Mouse (Mus musculus) forebrain, embryonic 10.5 days (tissue): Measurements from ENCODE around the gene Dip2a. TPM values are rescaled to one million over a fixed set of nuclear protein-coding genes. Genes with fewer than 3 reads are reported as not detected.
A peak's percentile ranks its signal among the peaks of the same experiment; 100 is the strongest.

Experiments
- DNase-seq: peaks from one replicate; pipeline ENCODE4 v3.0.0-alpha.2; 2017; ENCODE audit warnings: low spot score; ENCODE audit errors: extremely low spot score
- H3K27ac ChIP-seq: fragments of 300-500 bp; sonication (generic); 2 replicates; pipeline ENCODE4 v1.5.1; 2016; ENCODE audit warnings: mild to moderate bottlenecking
- H3K27me3 ChIP-seq: fragments of 300-500 bp; sonication (generic); 2 replicates; pipeline ENCODE4 v1.6.1; 2016; ENCODE audit warnings: mild to moderate bottlenecking; ENCODE audit not compliant: poor library complexity, severe bottlenecking
- H3K36me3 ChIP-seq: fragments of 300-500 bp; sonication (generic); replicated peaks from 2 replicates; pipeline ENCODE4 v1.6.1; 2016; ENCODE audit warnings: mild to moderate bottlenecking, moderate library complexity
- H3K4me1 ChIP-seq: fragments of 300-500 bp; sonication (generic); 2 replicates; pipeline ENCODE4 v1.6.1; 2016
- H3K4me3 ChIP-seq: fragments of 300-500 bp; sonication (generic); 2 replicates; pipeline ENCODE4 v1.5.1; 2016; ENCODE audit warnings: mild to moderate bottlenecking, moderate library complexity
- H3K9me3 ChIP-seq: fragments of 300-500 bp; sonication (generic); 2 replicates; pipeline ENCODE4 v1.6.1; 2016; ENCODE audit warnings: mild to moderate bottlenecking, moderate library complexity
- WGBS: fragments of 180-500 bp; shearing (Covaris S2); methylation state at CpG from one replicate; pipeline ENCODE4 v1.1.7; 2016; 5-methylcytosine and 5-hydroxymethylcytosine counted together
- polyA plus RNA-seq: library from polyadenylated mRNA; unstranded; fragments of >200 nt; fragmentation: Nextera tagmentation; extraction: Ambion mirVana; gene quantifications from 2 replicates; pipeline ENCODE4 v1.2.1, GENCODE M21; 2016

Gene Dip2a
- polyA plus RNA-seq, 1 experiment from 2014 or later = 7.1 TPM

DNA sequence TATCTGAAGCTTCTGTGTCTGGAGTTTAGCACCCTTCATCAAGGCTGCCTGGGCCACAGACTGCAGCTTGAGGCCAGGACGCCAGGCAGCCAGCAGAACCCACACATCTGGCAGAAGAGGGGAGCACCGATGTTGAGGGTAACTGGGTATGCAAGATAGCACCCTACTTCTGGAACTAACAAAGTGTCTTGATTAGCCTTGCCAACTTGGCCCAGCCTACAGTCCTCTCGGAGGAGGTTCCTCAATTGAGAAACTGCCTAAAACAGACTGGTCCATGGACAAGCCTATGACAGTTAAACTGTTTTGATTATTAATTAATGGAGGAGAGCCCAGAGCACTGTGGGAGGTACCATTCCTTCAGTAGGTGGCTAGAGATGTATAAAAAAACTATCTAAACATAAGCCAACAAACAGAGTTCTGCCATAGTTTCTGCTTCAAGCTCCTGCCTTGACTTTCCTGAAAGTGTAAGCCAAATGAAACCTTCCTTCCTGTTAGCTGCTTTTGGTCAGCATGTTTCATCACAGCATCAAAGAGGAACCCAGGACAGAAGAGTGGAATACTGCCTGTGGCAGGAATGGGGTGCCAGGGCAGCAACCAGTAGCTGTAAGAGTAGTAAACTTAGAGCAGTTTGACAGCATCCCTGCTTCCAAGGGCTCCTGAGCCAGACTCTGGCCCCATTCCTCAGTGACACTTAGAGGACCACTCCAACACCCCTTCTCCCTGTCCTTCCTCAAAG is 55.0 kb downstream of the Dip2a start:
- 90% methylated on average over 3 of the region's 3 CpGs for WGBS
- H3K9me3 ChIP-seq = no peaks in the 10 kb centered on the region
- no peak overlapping the region for H3K27ac ChIP-seq
- H3K4me3 ChIP-seq = no peak overlapping the region
- no peaks in the 10 kb centered on the region for H3K27me3 ChIP-seq
- H3K4me1 ChIP-seq = no peaks in the 10 kb centered on the region
- no peak for DNase-seq
- peaks cover 81% of the 10 kb centered on the region for H3K36me3 ChIP-seq

DNA sequence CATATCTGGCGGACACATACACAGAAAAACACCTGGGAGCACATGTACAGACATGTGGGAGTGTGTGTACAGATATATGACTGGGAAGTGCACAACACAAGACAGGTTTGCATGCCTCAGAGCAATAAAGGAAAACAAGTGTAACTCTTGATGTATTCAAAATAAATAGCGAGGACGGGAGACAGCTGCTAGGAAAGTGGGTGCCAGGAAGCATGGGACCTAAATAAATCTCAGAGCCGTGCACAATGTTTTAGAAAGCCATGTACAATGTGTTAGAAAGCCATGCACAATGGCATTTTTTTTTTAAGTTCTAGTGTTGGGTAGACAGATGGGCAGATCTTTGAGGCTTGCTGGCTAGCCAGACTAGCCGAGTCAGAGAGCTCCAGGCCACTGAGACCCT is 56.0 kb downstream of the Dip2a start:
- no peaks in the 10 kb centered on the region for H3K4me1 ChIP-seq
- H3K36me3 ChIP-seq = peaks cover 81% of the 10 kb centered on the region
- no peak for DNase-seq
- no peaks in the 10 kb centered on the region for H3K9me3 ChIP-seq
- WGBS = 93% methylated on average over 5 of the region's 5 CpGs
- H3K4me3 ChIP-seq = no peak overlapping the region
- H3K27ac ChIP-seq = no peak overlapping the region
- no peaks in the 10 kb centered on the region for H3K27me3 ChIP-seq

DNA sequence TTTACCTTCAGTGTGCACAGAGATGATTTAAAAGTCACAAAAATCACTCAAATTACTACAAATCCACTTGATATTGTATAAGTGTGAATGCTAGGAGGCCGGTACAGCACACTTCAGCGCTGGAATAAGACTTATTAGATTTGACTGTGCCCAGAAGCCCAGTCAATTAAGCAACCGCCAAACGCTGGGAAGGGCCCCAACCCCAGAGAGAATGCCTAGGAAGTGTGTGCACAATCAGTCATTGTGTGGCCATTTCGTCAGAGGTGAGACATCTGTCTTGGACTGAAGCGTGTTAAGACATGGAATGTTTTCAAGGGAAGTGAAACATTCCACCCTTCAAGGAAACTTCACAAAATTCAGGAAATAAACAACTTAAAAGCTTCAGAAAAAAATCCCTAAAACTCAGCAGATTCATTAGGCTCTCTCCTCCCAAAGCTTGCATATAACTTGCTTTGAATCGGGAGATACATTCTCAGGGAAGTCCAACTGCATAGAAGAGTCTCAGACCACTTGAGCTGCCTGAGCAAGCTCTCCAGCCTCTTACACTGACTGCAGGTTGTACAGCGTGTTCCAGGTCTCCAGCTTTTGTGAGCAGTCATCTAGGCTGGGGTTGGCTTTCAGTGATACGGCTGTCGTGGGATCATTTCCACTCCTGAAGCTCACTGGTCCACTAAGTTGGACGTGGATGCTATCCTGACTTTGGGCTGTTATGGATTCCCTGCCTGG is 56.7 kb downstream of the Dip2a start:
- WGBS = 82% methylated on average over 11 of the region's 11 CpGs
- Histone ChIP-seq H3K4me3 (no peak overlapping the region), H3K4me1 (no peaks in the 10 kb centered on the region), H3K36me3 (peaks cover 80% of the 10 kb centered on the region), H3K27me3 (no peaks in the 10 kb centered on the region), H3K27ac (no peak overlapping the region), H3K9me3 (no peaks in the 10 kb centered on the region)
- DNase-seq = no peak

DNA sequence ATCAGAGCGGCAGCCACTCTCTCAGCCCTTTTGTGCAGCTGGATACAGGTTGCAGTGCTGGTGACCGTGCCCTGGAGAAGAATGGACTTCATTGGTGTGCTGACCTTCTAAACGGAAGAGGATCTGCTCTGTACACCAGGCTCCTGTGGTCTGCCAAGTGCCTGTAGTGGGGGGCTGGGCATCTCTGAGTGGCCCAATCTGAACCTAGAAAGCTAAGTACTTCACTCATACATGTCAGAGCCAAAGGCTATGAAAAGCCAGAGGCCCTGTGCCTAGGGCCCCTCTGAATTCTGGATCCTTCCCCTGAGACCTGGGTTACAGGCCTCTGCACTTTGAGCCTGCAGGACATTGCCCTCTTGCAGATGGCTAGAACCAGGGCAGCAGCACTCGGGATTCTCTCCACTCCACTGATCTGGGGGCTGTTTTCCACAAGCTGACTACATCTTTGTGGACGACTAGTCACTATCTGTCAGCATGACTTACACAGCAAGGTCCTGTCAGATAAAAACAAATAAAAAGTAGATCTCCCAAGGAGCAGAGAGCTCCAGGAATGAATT is 66.5 kb downstream of the Dip2a start:
- H3K4me3 ChIP-seq = no peak overlapping the region

DNA sequence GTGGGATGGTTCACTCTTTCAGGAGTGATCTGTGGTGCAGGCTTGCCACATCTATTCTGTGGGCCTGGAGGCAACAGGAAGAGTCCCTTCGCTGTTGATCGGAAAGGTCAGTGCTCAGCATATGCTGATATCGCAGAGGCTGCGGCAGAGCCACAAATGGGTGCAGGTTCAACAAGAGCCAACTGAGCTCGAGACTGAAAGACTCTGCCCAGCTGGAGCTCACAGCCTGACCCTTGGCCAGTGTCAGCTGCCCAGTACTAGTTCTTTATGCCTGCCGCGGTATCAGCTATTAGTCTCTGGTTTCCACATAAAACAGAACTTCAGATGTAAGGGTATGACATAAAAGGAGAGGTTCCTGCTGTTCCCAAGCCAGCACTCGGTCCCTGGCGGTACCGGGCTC is 69.8 kb downstream of the Dip2a start:
- no peak overlapping the region for H3K4me3 ChIP-seq
- H3K27ac ChIP-seq = no peak overlapping the region
- no peaks in the 10 kb centered on the region for H3K4me1 ChIP-seq
- DNase-seq = no peak
- WGBS = 84% methylated on average over 10 of the region's 10 CpGs
- H3K9me3 ChIP-seq = no peaks in the 10 kb centered on the region
- peaks cover 81% of the 10 kb centered on the region for H3K36me3 ChIP-seq
- H3K27me3 ChIP-seq = no peaks in the 10 kb centered on the region

More for the DNA sequence above, 66.5 kb downstream of the Dip2a start:
- Histone ChIP-seq H3K9me3 (no peaks in the 10 kb centered on the region), H3K27me3 (no peaks in the 10 kb centered on the region), H3K36me3 (peaks cover 77% of the 10 kb centered on the region), H3K27ac (no peak overlapping the region), H3K4me1 (no peaks in the 10 kb centered on the region)
- no peak for DNase-seq
- 78% methylated on average over 5 of the region's 5 CpGs for WGBS

DNA sequence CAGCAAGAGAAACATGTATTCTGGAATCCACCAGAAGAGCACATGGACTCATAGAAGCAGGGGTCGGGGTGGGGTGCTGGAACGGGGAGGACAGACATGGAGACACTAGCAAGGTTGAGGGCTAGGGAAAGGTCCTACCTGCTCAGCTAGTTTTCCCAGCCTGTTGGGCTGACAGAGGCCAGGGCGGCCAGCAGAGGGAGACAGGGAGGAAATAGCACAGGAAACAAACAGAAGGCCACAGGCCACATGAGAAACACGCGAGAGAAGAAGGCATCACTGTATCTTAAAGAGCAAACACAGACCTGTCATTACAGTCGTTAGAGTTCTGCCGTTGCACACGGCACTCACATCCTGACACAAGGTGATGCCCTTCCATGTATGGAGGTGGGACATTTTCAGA is 73.9 kb downstream of the Dip2a start:
- no peaks in the 10 kb centered on the region for H3K9me3 ChIP-seq
- H3K4me1 ChIP-seq = no peaks in the 10 kb centered on the region
- H3K36me3 ChIP-seq = peaks cover 84% of the 10 kb centered on the region
- DNase-seq = no peak
- no peak overlapping the region for H3K4me3 ChIP-seq
- no peak overlapping the region for H3K27ac ChIP-seq
- no peaks in the 10 kb centered on the region for H3K27me3 ChIP-seq
- WGBS = 59% methylated on average over 8 of the region's 8 CpGs

DNA sequence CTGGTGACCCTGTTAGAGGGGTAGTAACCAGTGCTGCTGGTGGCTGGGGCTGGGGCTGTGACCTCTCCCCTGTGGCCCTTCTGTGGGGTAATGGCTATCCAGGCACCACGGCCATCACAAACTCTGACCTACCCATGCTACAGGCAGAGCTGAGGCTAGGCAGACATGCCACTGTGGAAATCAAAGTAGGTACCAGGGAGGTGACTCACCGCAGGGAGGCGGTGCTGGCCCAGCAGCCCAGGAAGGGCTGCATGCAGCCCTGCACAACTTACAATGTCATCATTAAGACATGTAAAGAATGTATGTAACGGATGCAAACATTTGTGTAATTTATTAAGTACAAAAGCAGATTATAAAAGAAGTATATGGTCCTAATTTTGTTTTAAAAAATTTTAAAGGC is 82.7 kb downstream of the Dip2a start:
- peaks cover 22% of the 10 kb centered on the region for H3K4me1 ChIP-seq
- peaks cover 25% of the 10 kb centered on the region for H3K36me3 ChIP-seq
- H3K9me3 ChIP-seq = no peaks in the 10 kb centered on the region
- 0 out of 2 replicates have a peak overlapping the region, but pooled peaks have one; percentile 25 for H3K27ac ChIP-seq
- DNase-seq = no peak
- H3K4me3 ChIP-seq = no peak overlapping the region
- H3K27me3 ChIP-seq = no peaks in the 10 kb centered on the region
- WGBS = 72% methylated on average over 4 of the region's 4 CpGs

DNA sequence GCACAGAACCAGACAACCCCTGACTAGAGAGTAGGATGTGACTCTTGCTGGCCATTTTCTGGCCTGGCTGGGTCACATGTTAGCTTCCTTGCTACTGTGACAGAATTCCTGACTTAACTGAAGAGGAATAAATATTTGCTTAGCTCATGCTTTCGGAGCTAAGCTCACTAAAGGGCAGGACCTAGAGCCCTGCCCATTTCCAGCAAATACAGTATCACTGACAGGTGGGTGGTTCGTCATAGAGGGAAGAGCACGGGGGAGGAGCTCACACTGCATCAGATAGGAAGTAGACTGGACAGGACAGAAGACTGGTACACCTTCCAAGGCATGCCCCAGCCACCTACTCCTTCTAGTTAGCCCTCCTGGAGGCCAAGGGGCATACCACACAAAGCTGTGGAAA is 83.6 kb downstream of the Dip2a start:
- 82% methylated on average over 3 of the region's 3 CpGs for WGBS
- peaks cover 19% of the 10 kb centered on the region for H3K36me3 ChIP-seq
- no peaks in the 10 kb centered on the region for H3K27me3 ChIP-seq
- H3K4me1 ChIP-seq = peaks cover 22% of the 10 kb centered on the region
- H3K9me3 ChIP-seq = no peaks in the 10 kb centered on the region
- no peak for DNase-seq
- H3K27ac ChIP-seq = no peak overlapping the region
- no peak overlapping the region for H3K4me3 ChIP-seq

DNA sequence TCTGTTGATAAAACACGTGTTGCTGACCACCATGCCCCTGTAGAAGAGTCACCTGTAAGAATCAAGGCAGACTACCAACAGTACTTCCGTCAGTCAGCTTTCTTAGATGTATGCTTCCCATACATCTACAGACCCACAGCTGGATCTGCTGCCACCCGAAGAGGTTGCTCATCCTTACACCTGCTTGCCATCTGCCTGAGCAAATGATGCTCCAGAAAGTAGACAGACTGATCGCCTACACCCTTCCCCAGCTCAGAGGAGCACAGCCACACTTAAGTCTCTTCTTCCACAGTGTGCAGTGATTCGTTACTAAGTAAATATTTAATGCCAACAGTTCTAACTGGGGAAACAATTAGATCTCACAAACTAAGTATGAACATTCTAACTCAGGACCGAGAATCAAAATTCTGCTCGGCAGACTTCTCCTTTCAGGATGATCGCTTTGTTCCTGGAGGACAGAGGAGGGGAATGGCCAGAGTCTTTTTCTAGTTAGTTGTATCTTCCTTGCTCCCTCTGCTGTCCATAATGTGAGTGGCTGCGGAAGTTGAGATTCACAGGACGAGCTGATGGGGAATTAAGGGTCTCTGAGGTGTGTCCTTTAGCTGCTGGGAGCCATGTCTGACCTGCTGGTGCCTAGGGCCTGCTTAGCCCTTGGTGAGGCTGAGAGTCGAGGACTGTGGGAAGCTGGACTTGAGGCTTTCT is 84.6 kb downstream of the Dip2a start:
- Histone ChIP-seq H3K4me1 (peaks cover 22% of the 10 kb centered on the region), H3K36me3 (peaks cover 12% of the 10 kb centered on the region), H3K9me3 (no peaks in the 10 kb centered on the region), H3K27me3 (no peaks in the 10 kb centered on the region), H3K27ac (0 out of 2 replicates have a peak overlapping the region, but pooled peaks have one; percentile 5), H3K4me3 (no peak overlapping the region)
- DNase-seq = no peak
- WGBS = 60% methylated on average over 11 of the region's 11 CpGs

DNA sequence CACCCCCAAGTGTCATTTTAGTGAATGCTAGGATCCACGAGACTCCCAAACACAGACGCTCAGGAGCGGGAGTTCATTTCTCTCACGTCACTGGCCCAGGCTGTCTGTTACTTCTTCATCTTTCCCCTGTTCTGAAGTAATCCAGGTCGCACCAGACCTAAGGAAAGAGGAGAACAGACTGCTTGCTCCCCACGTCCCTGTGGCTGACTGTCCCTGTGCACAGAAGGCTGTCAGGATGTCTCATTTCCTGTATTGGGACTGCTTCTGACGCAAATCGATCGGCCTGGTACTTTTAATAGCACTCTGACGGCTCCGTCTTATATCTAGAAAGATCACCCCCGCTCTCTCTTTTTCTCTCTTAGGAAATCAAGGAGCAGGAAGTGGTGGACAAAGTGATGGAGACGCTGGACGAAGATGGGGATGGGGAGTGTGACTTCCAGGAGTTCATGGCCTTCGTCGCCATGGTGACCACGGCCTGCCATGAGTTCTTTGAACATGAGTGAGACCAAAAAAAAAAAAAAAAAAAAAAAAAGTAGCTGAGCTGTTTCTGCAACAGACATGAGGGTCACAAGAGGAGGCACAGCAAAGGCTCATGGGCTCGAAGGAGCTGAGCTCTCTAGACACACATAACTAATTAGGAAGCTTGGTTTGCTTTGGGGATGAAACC is 85.4 kb downstream of the Dip2a start:
- Histone ChIP-seq H3K4me3 (no peak overlapping the region), H3K27me3 (no peaks in the 10 kb centered on the region), H3K4me1 (peaks cover 22% of the 10 kb centered on the region), H3K9me3 (no peaks in the 10 kb centered on the region), H3K36me3 (peaks cover 4% of the 10 kb centered on the region), H3K27ac (no peak overlapping the region)
- DNase-seq = no peak
- 85% methylated on average over 18 of the region's 18 CpGs for WGBS

DNA sequence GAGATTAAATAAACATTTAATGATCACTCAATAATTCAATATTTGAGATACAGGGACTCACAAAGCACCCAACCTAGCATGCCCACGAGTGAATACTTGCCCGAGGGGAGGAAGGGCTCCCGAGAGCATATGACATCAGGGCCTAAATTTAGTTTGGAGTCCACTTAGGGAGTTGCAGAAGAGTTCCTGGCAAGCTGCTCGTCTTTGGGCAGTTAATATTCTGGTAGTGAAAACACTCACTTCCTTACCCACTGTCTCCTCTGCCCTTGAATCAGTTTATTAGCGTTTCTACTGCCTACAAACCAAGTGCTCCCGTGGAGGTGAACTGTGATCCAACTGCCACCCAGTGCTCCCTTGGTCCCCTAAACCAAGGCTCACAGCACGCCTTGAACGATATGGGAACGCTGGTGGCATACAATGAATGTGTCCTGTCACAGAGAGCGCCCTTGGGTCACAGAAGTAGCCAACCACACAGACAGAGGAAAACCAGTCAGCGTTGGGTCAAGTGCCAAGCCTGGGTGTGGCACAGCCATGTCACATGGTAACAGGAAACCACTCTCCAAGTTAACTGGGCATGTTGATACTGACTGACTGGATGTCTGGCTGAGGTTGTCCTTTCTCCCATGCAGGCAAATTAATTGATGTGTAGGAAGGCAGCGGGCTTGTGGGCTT is 87.2 kb downstream of the Dip2a start:
- DNase-seq = no peak
- 91% methylated on average over 12 of the region's 12 CpGs for WGBS
- H3K4me1 ChIP-seq = peaks cover 22% of the 10 kb centered on the region

DNA sequence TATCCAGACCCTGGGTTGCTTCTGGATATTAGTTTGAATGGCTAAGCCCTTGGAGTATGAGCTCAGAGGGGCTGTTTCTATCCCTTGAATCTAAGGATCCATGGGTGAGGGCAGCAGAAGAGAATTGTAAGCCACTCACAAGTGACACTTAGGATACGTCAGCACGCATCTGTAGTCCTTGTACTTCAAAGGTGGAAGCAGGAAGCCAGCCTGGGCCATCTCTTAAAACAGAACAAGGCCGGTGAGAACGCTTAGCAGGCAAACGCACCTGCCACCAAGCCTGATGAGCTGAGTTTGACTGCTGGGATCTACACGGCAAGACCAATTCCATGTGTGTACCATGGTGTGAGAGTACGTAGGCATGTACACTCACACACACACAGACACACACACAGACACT is 87.9 kb downstream of the Dip2a start:
- Histone ChIP-seq H3K36me3 (no peaks in the 10 kb centered on the region), H3K9me3 (no peaks in the 10 kb centered on the region), H3K4me3 (no peak overlapping the region), H3K27me3 (no peaks in the 10 kb centered on the region), H3K4me1 (peaks cover 20% of the 10 kb centered on the region), H3K27ac (no peak overlapping the region)
- WGBS = 97% methylated on average over 7 of the region's 7 CpGs
- DNase-seq = no peak

More for the DNA sequence above, 87.2 kb downstream of the Dip2a start:
- Histone ChIP-seq H3K36me3 (no peaks in the 10 kb centered on the region), H3K9me3 (no peaks in the 10 kb centered on the region), H3K27me3 (no peaks in the 10 kb centered on the region), H3K4me3 (no peak overlapping the region), H3K27ac (no peak overlapping the region; the same call in 1 of the 2 replicates)
